Mouse (Mus musculus): ENCODE measurements around the gene Tm9sf3.

The Tm9sf3 gene

GRCm38 (mm10) chr19:41165914-41166235 lies 97.9 kb downstream of the Tm9sf3 start:
- no peak for DNase-seq

- no peak for DNase-seq
Observed at GRCm38 (mm10) chr19:41165144-41165913, 98.5 kb downstream of the Tm9sf3 start.

GRCm38 (mm10) chr19:41164447-41165095 lies 99.2 kb downstream of the Tm9sf3 start:
- DNase-seq: no peak

Measured in cerebellum, adult 9-10 months (tissue).